Mouse (Mus musculus) stomach, embryonic 15.5 days (tissue): ENCODE data around the gene Ndel1. TPM values are rescaled to one million over a fixed set of nuclear protein-coding genes. Genes with fewer than 3 reads are reported as not detected.

Experiments used
- ATAC-seq: fragments of 200-750 bp; cut with Nextera tagmentation; 2 replicates; pipeline ENCODE4 v1.8.0; 2017; ENCODE audit warnings: low read depth, moderate number of reproducible peaks, moderate TSS enrichment; ENCODE audit not compliant: insufficient read depth, low FRiP score
- H3K27ac ChIP-seq: fragments of 300-500 bp; sonication (generic); 2 replicates; pipeline ENCODE4 v1.5.1; 2015; ENCODE audit warnings: mild to moderate bottlenecking, inconsistent platforms
- H3K27me3 ChIP-seq: fragments of 300-500 bp; sonication (generic); replicated peaks from 2 replicates; pipeline ENCODE4 v1.6.1; 2015; ENCODE audit warnings: inconsistent platforms
- H3K36me3 ChIP-seq: fragments of 300-500 bp; sonication (generic); 2 replicates; pipeline ENCODE4 v1.6.1; 2015; ENCODE audit warnings: inconsistent platforms
- H3K4me1 ChIP-seq: fragments of 300-500 bp; sonication (generic); 2 replicates; pipeline ENCODE4 v1.6.1; 2015; ENCODE audit warnings: inconsistent platforms
- H3K4me2 ChIP-seq: fragments of 300-500 bp; sonication (generic); 2 replicates; pipeline ENCODE4 v1.6.1; 2015; ENCODE audit warnings: mild to moderate bottlenecking, inconsistent platforms
- H3K4me3 ChIP-seq: fragments of 300-500 bp; sonication (generic); replicated peaks from 2 replicates; pipeline ENCODE4 v1.5.1; 2015; ENCODE audit warnings: inconsistent platforms
- H3K9ac ChIP-seq: fragments of 300-500 bp; sonication (generic); 2 replicates; pipeline ENCODE4 v1.6.1; 2015; ENCODE audit warnings: inconsistent platforms
- H3K9me3 ChIP-seq: fragments of 300-500 bp; sonication (generic); 2 replicates; pipeline ENCODE4 v1.6.1; 2016; ENCODE audit warnings: inconsistent platforms
- WGBS: fragments of 180-500 bp; shearing (Covaris S2); methylation state at CpG from one replicate; pipeline ENCODE4 v1.1.7; 2015; 5-methylcytosine and 5-hydroxymethylcytosine counted together
- polyA plus RNA-seq: library from polyadenylated mRNA; unstranded; fragments of >200 nt; fragmentation: Nextera tagmentation; extraction: Ambion mirVana; gene quantifications from 2 replicates; pipeline ENCODE4 v1.2.1, GENCODE M21; 2015

The Ndel1 gene
- 78.7 and 80.4 TPM in 2 replicates for polyA plus RNA-seq

DNA sequence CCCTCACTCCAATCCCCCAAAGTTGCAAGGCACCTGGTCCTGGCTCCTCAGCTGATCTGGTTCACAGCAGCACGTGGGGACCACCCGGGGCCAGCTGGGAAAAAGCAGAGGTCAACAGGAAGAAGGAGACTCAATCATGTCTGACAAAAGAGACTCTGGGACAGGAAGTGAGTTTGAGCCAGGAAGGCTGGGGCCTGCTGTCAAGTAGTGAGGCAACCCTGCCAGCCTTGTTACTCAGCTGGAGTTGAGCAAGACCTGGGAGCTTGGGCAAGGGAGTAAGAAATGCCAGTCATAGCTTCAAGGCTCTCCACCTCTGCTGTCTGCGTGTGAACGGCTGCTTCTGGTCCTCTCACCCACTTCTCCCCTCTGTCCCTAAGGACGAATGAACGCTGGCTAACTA lies at the start of gene Ndel1:
Gene Ndel1 (minus strand): TSS at position 111 of the 400 bp plus-strand sequence.
- H3K4me2 ChIP-seq: no peak within 1 kb of the TSS
- no peak for ATAC-seq
- H3K27ac ChIP-seq: no peak within 1 kb of the TSS
- no peaks in the 10 kb centered on the region for H3K27me3 ChIP-seq
- 44% methylated on average over 6 of the region's 6 CpGs for WGBS
- H3K36me3 ChIP-seq: no peaks in the 10 kb centered on the region
- no peaks in the 10 kb centered on the region; the same call in 1 of the 2 replicates for H3K4me1 ChIP-seq
- no peak within 1 kb of the TSS for H3K4me3 ChIP-seq
- no peaks in the 10 kb centered on the region for H3K9me3 ChIP-seq
- H3K9ac ChIP-seq: no peak within 1 kb of the TSS

DNA sequence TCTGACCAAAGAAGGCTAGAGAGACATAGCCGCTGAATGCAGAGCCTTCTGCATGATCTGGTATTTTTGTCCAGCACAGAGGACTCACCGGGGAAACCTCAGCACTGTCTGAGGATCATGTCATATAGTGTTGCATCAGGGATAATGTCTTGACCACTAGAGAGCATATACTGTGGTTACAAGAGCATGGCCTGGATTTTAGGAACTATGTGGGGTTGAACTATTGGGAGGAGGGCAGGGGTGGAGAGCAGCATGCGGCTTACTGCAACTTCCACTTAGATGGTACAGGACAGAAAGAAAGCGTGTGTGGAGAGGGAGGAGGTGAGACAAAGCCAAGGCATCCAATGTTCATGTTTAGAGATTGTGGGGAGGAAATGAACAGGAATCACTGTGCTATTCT lies 42.9 kb upstream of the Ndel1 start:
- 91% methylated on average over 4 of the region's 4 CpGs for WGBS
- H3K9me3 ChIP-seq: no peaks in the 10 kb centered on the region

DNA sequence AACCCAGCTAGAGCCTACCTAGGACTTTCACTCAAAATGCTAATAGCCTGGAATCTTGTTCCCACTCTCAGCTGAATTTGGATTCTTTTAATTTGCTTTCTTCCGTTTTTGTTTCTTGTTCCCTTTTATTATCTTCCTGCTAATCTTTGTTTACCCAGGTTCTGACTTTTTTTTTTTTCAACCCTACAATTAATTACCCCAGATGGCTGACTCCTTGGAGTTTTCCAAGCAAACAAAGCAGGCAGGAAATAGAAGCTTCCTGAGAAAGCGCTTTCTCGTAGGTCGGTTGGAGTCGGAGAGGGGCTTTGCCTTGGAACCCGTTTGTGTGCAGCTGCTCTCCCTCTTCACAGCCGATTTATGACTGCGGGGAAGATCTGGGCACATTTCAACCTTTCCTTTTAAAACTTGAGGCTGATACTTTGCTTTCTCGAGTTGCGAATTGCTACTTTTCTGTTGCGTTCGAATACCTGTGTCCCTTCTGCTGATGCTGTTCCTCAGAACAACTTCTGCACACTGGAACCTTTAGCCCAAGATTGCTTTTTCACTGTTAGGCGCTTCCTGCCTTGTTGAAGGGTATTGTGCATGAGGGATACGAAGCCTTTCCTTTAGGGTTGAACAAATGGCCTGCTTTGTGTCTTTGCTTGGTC lies 40.0 kb upstream of the Ndel1 start:
- Histone ChIP-seq H3K4me2 (peak overlapping the region; percentile 6; the same call in 1 of the 2 replicates), H3K27me3 (no peaks in the 10 kb centered on the region), H3K36me3 (no peaks in the 10 kb centered on the region), H3K9me3 (no peaks in the 10 kb centered on the region), H3K9ac (no peak overlapping the region), H3K4me1 (0 out of 2 replicates have a peak, but pooled peaks cover 9% of the 10 kb centered on the region), H3K27ac (peak overlapping the region; percentile 68), H3K4me3 (no peak overlapping the region)
- WGBS: 27% methylated on average over 14 of the region's 14 CpGs
- no peak for ATAC-seq

More for the DNA sequence above, 42.9 kb upstream of the Ndel1 start:
- no peak for ATAC-seq
- Histone ChIP-seq H3K27me3 (no peaks in the 10 kb centered on the region), H3K4me3 (no peak overlapping the region), H3K27ac (no peak overlapping the region), H3K9ac (no peak overlapping the region), H3K4me2 (no peak overlapping the region), H3K36me3 (no peaks in the 10 kb centered on the region), H3K4me1 (0 out of 2 replicates have a peak, but pooled peaks cover 9% of the 10 kb centered on the region)

DNA sequence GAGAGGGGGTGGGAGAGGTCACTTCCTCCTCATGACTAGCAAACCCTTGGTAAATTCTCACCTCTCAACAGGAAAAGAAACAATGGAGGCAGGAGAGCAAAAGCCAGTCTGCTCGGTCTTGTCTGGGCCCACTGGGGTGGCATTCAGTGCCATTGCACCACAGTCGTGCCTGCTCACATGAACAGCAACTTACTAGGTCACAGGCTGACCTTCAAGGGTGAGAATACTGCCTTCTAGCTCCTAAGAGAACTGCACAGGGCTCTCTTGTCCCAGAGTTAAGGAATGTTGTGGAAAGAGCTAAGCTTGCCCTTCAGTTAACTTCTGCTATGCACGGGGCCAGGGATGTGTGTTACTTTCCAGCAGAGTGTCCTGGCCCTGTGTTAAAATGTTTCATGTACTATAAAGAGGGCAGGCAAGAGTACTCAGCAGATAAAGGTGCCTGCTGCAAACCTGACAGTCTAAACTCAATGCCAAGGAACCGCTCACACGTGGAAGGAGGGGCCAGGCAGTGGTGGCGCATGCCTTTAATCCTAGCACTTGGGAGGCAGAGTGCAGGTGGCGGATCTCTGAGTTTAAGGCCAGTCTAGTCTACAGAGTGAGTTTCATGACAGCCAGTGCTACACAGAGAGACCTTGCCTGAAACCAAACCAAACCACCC lies 37.3 kb upstream of the Ndel1 start:
- no peak overlapping the region for H3K4me3 ChIP-seq
- H3K9ac ChIP-seq: no peak overlapping the region
- H3K9me3 ChIP-seq: no peaks in the 10 kb centered on the region
- H3K27ac ChIP-seq: no peak overlapping the region
- 45% methylated on average over 7 of the region's 7 CpGs for WGBS
- 0 out of 2 replicates have a peak, but pooled peaks cover 9% of the 10 kb centered on the region for H3K4me1 ChIP-seq
- ATAC-seq: no peak
- H3K27me3 ChIP-seq: no peaks in the 10 kb centered on the region
- no peak overlapping the region for H3K4me2 ChIP-seq
- H3K36me3 ChIP-seq: peaks cover 18% of the 10 kb centered on the region

DNA sequence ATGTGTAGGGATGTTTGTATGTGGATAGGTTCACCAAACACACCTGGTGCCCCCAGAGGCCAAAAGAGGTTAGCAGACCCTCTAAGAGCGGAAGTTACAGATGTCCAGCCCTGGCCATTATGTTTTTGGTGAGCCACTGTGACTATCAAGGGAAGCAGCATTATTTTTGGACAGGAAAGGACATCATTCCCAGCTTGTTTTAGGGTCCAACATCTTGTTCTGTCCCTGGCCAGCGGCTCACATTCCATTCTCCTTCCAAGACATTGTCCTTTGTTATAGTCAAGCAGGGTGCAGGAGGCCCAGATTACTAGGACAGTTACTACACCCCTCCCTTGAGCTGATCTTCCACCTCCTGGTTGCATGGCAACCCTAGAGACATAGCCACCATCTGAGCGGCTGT lies 35.6 kb upstream of the Ndel1 start:
- Histone ChIP-seq H3K36me3 (peaks cover 28% of the 10 kb centered on the region), H3K4me1 (peaks cover 15% of the 10 kb centered on the region), H3K9ac (no peak overlapping the region), H3K4me3 (no peak overlapping the region), H3K9me3 (no peaks in the 10 kb centered on the region), H3K27me3 (no peaks in the 10 kb centered on the region), H3K27ac (no peak overlapping the region), H3K4me2 (no peak overlapping the region)
- 72% methylated on average over 3 of the region's 3 CpGs for WGBS
- no peak for ATAC-seq

DNA sequence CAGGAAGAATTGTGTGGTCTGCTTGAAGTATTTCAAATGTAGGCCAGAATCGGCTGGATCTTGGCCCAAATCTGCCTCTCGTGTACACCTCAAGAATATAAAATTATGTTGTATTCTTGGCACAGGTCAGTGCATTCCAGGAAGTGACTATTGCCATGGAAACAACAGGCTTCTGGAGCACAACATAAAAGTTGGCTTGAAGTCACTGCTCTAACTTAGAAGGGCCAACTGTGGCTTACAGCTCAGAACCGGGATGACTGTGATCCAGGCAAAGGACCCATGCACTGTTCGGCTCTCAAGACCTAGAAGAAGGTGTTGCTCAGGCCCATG lies 34.8 kb upstream of the Ndel1 start:
- no peak overlapping the region for H3K9ac ChIP-seq
- H3K36me3 ChIP-seq: peaks cover 28% of the 10 kb centered on the region
- WGBS: 62% methylated on average over 4 of the region's 4 CpGs
- ATAC-seq: no peak
- no peaks in the 10 kb centered on the region for H3K27me3 ChIP-seq
- no peaks in the 10 kb centered on the region for H3K9me3 ChIP-seq
- H3K4me3 ChIP-seq: no peak overlapping the region
- H3K4me2 ChIP-seq: no peak overlapping the region
- peaks cover 12% of the 10 kb centered on the region for H3K4me1 ChIP-seq
- no peak overlapping the region for H3K27ac ChIP-seq

DNA sequence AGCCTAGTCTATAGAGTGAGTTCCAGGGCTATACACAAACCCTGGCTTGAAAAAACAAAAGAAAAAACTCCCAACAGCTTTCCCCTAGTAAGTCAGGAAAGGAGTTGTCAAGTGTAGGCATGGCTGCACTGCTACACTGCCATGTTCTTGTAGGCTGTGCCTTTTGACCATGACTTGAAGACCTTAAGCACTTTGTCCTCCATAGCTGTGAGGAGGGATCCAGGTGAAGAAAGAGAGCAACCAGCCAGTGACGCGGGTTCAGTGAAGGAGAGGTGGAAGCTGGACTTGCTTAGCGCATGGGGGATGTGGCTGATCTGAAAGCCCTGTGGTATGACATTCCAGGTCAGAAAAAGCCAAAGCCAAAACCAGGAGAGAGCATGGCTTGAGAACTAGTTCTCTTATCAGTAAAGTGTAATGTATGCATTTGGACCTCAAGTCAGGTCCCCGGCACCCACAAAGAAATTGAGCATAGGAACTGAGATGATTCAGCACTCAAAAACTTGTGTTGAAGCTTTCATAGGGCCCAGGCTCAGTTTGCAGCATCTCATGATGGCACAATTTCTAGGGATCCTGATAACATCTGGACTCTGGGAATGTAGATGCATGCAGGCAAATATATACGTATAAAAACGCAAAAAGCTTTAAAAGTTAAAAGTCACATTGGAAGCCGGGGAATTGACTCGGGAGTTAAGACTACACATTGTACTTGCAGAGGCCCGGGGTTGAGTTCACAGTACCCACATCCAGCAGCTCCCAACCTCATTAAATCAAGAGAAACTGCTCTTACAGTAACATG lies 34.2 kb upstream of the Ndel1 start:
- WGBS: 88% methylated on average over 9 of the region's 9 CpGs
- ATAC-seq: no peak
- Histone ChIP-seq H3K9me3 (no peaks in the 10 kb centered on the region), H3K36me3 (peaks cover 28% of the 10 kb centered on the region), H3K4me3 (no peak overlapping the region), H3K4me2 (no peak overlapping the region), H3K4me1 (peaks cover 7% of the 10 kb centered on the region), H3K27me3 (no peaks in the 10 kb centered on the region), H3K9ac (no peak overlapping the region), H3K27ac (no peak overlapping the region)

DNA sequence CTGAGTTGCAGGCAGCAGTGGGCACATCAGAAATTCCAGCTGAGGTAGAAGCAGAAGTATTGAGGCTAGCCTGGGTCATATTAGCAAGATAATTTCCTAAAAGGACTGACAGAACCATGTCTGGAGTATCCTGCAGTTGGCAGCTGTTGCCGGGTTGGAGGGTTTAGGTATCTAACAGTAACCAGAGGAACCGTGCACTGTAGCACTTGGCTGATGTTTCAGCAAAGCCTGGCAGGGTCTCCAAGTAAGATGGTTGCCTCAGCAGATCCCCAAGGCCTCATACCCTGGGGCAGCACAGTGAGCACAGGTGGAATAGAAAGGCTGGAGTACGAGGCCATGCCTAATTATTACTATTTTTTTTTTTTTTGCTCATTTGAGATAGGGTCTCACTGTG lies 33.5 kb upstream of the Ndel1 start:
- Histone ChIP-seq H3K27me3 (no peaks in the 10 kb centered on the region), H3K27ac (0 out of 2 replicates have a peak overlapping the region, but pooled peaks have one; percentile 7), H3K9me3 (no peaks in the 10 kb centered on the region), H3K9ac (no peak overlapping the region), H3K4me3 (no peak overlapping the region), H3K4me2 (no peak overlapping the region), H3K4me1 (peaks cover 9% of the 10 kb centered on the region), H3K36me3 (peaks cover 28% of the 10 kb centered on the region)
- no peak for ATAC-seq
- WGBS: 88% methylated on average over 3 of the region's 3 CpGs

DNA sequence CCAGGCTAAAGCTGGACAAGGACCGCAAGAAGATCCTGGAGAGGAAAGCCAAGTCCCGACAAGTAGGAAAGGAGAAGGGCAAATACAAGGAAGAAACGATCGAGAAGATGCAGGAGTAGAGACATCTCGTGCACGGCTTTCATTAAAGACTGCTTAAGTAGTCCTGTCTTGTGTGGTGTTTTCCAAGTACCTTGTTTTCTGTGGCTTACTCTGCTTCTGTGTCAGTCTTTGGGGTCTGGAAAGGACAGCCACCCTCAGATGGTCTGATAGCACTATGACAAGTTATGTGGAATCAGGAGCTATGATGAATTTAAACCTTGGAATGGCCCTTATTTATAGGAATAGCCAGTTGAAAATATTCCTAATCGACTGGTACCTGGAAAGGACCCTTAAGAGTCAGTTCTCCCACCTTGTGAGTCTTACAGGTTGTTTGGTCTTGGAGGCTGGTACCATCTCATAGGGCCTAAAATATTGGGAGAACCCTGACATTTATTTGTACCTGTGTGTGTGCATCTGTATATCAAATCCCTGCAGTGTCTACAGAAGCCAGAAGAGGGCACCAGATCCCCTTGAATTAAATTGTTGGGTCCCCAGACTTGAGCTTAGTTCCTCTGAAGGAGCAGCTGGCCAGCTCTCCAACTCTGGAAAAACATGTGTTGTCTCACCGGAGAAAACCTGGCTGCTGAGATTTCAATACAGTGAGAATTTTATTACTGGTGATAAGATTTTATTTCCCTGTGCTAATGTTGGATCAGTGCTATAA lies 32.9 kb upstream of the Ndel1 start:
- WGBS: 79% methylated on average over 8 of the region's 8 CpGs
- peaks cover 3% of the 10 kb centered on the region; the same call in 1 of the 2 replicates for H3K27me3 ChIP-seq
- no peaks in the 10 kb centered on the region for H3K9me3 ChIP-seq
- peaks cover 28% of the 10 kb centered on the region for H3K36me3 ChIP-seq
- H3K27ac ChIP-seq: 0 out of 2 replicates have a peak overlapping the region, but pooled peaks have one; percentile 7
- H3K4me1 ChIP-seq: peaks cover 9% of the 10 kb centered on the region
- H3K4me2 ChIP-seq: no peak overlapping the region
- no peak overlapping the region for H3K9ac ChIP-seq
- ATAC-seq: no peak
- no peak overlapping the region for H3K4me3 ChIP-seq

DNA sequence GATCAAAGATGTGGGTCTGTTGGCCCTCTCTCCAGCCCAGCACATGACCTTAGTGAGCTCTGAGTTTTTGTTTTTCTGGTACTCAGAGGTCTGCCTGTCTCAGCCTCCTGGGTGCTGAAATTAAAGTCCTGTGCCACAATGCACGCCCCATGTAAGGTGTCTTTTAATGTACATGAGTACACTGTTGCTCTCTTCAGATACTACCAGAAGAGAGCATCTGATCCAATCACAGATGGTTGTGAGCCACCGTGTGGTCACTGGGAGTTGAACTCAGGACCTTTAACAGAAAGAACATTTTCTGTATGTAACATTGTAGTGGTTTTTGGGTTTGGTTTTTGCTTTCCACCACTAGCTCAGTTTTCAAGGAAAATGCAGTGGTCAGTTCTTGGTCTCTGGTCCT lies 32.1 kb upstream of the Ndel1 start:
- Histone ChIP-seq H3K36me3 (peaks cover 28% of the 10 kb centered on the region), H3K4me3 (no peak overlapping the region), H3K27me3 (peaks cover 3% of the 10 kb centered on the region; the same call in 1 of the 2 replicates), H3K27ac (no peak overlapping the region), H3K4me2 (no peak overlapping the region), H3K4me1 (peaks cover 9% of the 10 kb centered on the region), H3K9ac (no peak overlapping the region), H3K9me3 (no peaks in the 10 kb centered on the region)
- ATAC-seq: no peak
- 91% methylated on average over 2 of the region's 2 CpGs for WGBS

DNA sequence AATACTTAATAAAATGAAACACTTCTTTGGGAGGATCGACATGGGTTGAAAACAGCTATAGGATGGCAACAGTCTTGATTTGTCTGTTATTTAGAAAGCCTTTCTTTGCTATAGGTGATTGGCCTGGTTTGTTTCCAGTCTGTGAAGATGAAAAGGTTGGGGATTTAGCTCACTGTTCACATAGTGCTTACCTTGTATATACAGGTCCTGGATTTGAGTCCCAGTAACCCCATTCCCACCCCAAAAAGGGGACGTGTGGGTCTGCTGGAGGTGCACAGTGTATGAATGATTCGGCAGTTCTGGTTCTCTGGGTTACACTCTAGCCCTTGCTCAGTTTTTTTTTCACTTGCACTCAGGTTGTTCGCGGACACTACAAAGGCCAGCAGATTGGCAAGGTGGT lies 31.2 kb upstream of the Ndel1 start:
- peaks cover 9% of the 10 kb centered on the region for H3K4me1 ChIP-seq
- H3K9ac ChIP-seq: no peak overlapping the region
- H3K9me3 ChIP-seq: no peaks in the 10 kb centered on the region
- WGBS: 71% methylated on average over 5 of the region's 5 CpGs
- peaks cover 3% of the 10 kb centered on the region; the same call in 1 of the 2 replicates for H3K27me3 ChIP-seq
- peak overlapping the region; percentile 65 for H3K4me2 ChIP-seq
- H3K4me3 ChIP-seq: peak overlapping the region; percentile 85
- H3K36me3 ChIP-seq: peaks cover 28% of the 10 kb centered on the region
- peak overlapping the region; percentile 37; the same call in 1 of the 2 replicates for H3K27ac ChIP-seq
- no peak for ATAC-seq
